Mouse (Mus musculus) cerebellum, postnatal 14 days (tissue): Measurements from ENCODE around the gene Hilpda.
A peak's percentile ranks its signal among the peaks of the same experiment; 100 is the strongest.

Experiments used
- DNase-seq, 2 experiments: peaks; one replicate each; pipeline ENCODE4 v3.0.0; 2021; ENCODE audit warnings: mixed read lengths in 2 of 2

Gene Hilpda

GRCm38 (mm10) chr6:29278513-29279267 is 6.4 kb downstream of the Hilpda start:
- peak; percentile 63 to 66 for DNase-seq

- DNase-seq, result no peak
These were observed 7.0 kb downstream of the Hilpda start, which contains the start of gene Fam71f2 for GRCm38 (mm10) chr6:29279293-29279692. Gene Fam71f2, plus strand, starts transcription at chr6:29279593.

- no peak for DNase-seq
These were observed 8.4 kb downstream of the Hilpda start for GRCm38 (mm10) chr6:29280671-29281070.

GRCm38 (mm10) chr6:29286870-29287269 is 14.6 kb downstream of the Hilpda start:
- DNase-seq, result no peak

GRCm38 (mm10) chr6:29287481-29287880 is 15.2 kb downstream of the Hilpda start:
- no peak for DNase-seq

- DNase-seq, result peak; percentile 39 to 42
These were observed 15.7 kb downstream of the Hilpda start for GRCm38 (mm10) chr6:29287944-29288343.

- DNase-seq, result no peak
These were observed 16.4 kb downstream of the Hilpda start for GRCm38 (mm10) chr6:29288651-29289050.

GRCm38 (mm10) chr6:29299112-29299511 is 26.8 kb downstream of the Hilpda start:
- DNase-seq, result no peak

- DNase-seq, result peak; percentile 30 to 40
These were observed 31.0 kb downstream of the Hilpda start for GRCm38 (mm10) chr6:29303251-29303650.

GRCm38 (mm10) chr6:29303726-29304125 is 31.4 kb downstream of the Hilpda start:
- DNase-seq, result peak; percentile 8 to 14

GRCm38 (mm10) chr6:29305462-29305861 is 33.2 kb downstream of the Hilpda start:
- DNase-seq, result no peak

GRCm38 (mm10) chr6:29308846-29309605 is 36.7 kb downstream of the Hilpda start:
- DNase-seq, result no peak

- no peak for DNase-seq
These were observed 41.5 kb downstream of the Hilpda start for GRCm38 (mm10) chr6:29313690-29314202.

- DNase-seq, result no peak
These were observed 45.0 kb downstream of the Hilpda start for GRCm38 (mm10) chr6:29317286-29317685.

- no peak for DNase-seq
These were observed 45.7 kb downstream of the Hilpda start for GRCm38 (mm10) chr6:29317941-29318340.

- DNase-seq, result peak in 1 of 2 experiments; percentile 14
These were observed 46.6 kb downstream of the Hilpda start, which contains the start of gene Fam71f1 for GRCm38 (mm10) chr6:29318879-29319278. Gene Fam71f1, plus strand, starts transcription at chr6:29319140.

GRCm38 (mm10) chr6:29321586-29321985 is 49.3 kb downstream of the Hilpda start:
- DNase-seq, result no peak

- DNase-seq, result no peak
These were observed 49.9 kb downstream of the Hilpda start for GRCm38 (mm10) chr6:29322147-29322546.

- DNase-seq, result no peak
These were observed 50.4 kb downstream of the Hilpda start for GRCm38 (mm10) chr6:29322735-29323134.
